Comparison of ENCODE assay signal across 30 mouse cellular contexts in the genomic region with DNA sequence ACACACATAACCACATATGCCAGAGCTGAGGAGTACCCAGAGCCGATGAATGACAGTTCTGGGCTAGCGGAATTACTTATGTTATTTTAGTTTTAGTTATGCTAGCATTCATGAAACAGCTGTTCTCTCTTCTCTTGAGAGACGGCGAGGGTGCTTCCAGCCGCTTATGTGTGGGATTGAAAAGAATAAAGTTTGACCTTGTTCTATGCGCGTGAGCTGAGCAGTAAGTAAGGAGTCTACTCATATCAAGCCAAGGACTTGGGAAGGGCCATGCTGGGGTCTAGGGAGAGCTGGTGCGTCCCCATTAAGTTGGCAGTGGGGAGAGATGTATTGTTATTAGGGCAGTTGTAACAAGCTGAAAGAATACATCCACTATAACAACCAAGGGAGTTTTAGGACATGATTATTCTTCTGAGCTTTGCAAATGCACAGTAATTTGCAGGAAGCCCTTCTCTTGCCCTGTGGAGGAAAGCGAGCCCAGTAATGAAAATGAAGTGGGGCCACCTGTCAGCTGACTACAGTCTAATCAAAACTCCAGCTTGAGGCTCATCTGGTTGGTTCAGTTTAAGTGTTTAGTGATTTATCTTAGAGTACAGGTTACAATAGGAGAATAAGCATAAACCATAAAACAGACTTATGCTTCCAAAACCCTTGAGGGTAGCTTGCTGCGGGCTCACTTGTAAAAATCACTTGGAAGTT. TPM values are rescaled to one million over a fixed set of nuclear protein-coding genes. Genes with fewer than 3 reads are reported as not detected.
DNase-seq lines count a peak whose midpoint lies in the region; ATAC-seq lines count a peak whose summit lies in the region.
"Had no signal": no experiment of that assay in that cellular context is flagged by ENCODE, and none has a peak within 500 bp of the region (broad histone marks: within the 10 kb centered on the region; RNA-seq: fewer than 3 reads in every experiment).

No protein-coding gene starts in this region.

- 0 out of 2 replicates have a peak, but pooled peaks cover 5% of the 10 kb centered on the region for H3K4me1 ChIP-seq in forebrain, embryonic 15.5 days
- H3K4me1 ChIP-seq in forebrain, embryonic 12.5 days, result no peaks in the 10 kb centered on the region; the same call in 1 of the 2 replicates
- no peaks in the 10 kb centered on the region for H3K4me1 ChIP-seq in hindbrain, embryonic 16.5 days (ENCODE audit: control insufficient read depth, insufficient read depth, low read depth, low read length)
- no peaks in the 10 kb centered on the region for H3K4me1 ChIP-seq in hindbrain, embryonic 13.5 days (replicated peaks)

- H3K27ac ChIP-seq in forebrain, embryonic 15.5 days (replicated peaks), result no peak overlapping the region
- H3K27ac ChIP-seq in forebrain, embryonic 12.5 days, result no peak overlapping the region
- H3K27ac ChIP-seq in hindbrain, embryonic 16.5 days (ENCODE audit: low read depth, low read length), result no peak overlapping the region
- no peak overlapping the region for H3K27ac ChIP-seq in hindbrain, embryonic 13.5 days
- H3K27ac ChIP-seq: heart, adult 2 months; liver, embryonic 12.5 days; stomach, postnatal 0 days had no signal

- no peak overlapping the region for H3K4me2 ChIP-seq in forebrain, embryonic 15.5 days (replicated peaks)
- H3K4me2 ChIP-seq in forebrain, embryonic 12.5 days, result no peak overlapping the region
- no peak overlapping the region for H3K4me2 ChIP-seq in hindbrain, embryonic 16.5 days (ENCODE audit: low read length)
- no peak overlapping the region for H3K4me2 ChIP-seq in hindbrain, embryonic 13.5 days
- H3K4me2 ChIP-seq: liver, embryonic 12.5 days had no signal

- 0 out of 2 replicates have a peak, but pooled peaks have one; percentile 35 for ATAC-seq in forebrain, embryonic 15.5 days (replicated peaks)
- ATAC-seq in forebrain, embryonic 12.5 days (ENCODE audit: low FRiP score), result no peak
- ATAC-seq in hindbrain, embryonic 16.5 days, result peak; percentile 58
- no peak for ATAC-seq in hindbrain, embryonic 13.5 days (ENCODE audit: low FRiP score)
- ATAC-seq: activated CD4-positive, CD25-positive, alpha-beta regulatory T cell, adult 4 months; CD4-positive, CD25-positive, alpha-beta regulatory T cell, adult 4 months; intestine, embryonic 16.5 days; liver, embryonic 12.5 days; liver, postnatal 0 days had no signal

- no peaks in the 10 kb centered on the region for H3K27me3 ChIP-seq in forebrain, embryonic 15.5 days
- H3K27me3 ChIP-seq in forebrain, embryonic 12.5 days, result no peaks in the 10 kb centered on the region
- no peaks in the 10 kb centered on the region for H3K27me3 ChIP-seq in hindbrain, embryonic 16.5 days (replicated peaks; ENCODE audit: control insufficient read depth, insufficient read depth, low read length)
- H3K27me3 ChIP-seq in hindbrain, embryonic 13.5 days, result no peaks in the 10 kb centered on the region
- H3K27me3 ChIP-seq: liver, embryonic 12.5 days; megakaryocyte, embryonic 14.5 days had no signal

- H3K9me3 ChIP-seq in forebrain, embryonic 15.5 days, result no peaks in the 10 kb centered on the region
- H3K9me3 ChIP-seq in forebrain, embryonic 12.5 days, result no peaks in the 10 kb centered on the region
- no peaks in the 10 kb centered on the region for H3K9me3 ChIP-seq in hindbrain, embryonic 16.5 days (ENCODE audit: control insufficient read depth, low read length)
- no peaks in the 10 kb centered on the region for H3K9me3 ChIP-seq in hindbrain, embryonic 13.5 days
- H3K9me3 ChIP-seq: liver, embryonic 12.5 days; megakaryocyte, embryonic 14.5 days had no signal

- WGBS in forebrain, embryonic 15.5 days, result 71% methylated on average over 10 of the region's 10 CpGs
- 81% methylated on average over 10 of the region's 10 CpGs for WGBS in forebrain, embryonic 12.5 days
- 77% methylated on average over 10 of the region's 10 CpGs for WGBS in hindbrain, embryonic 16.5 days
- WGBS in hindbrain, embryonic 13.5 days, result 83% methylated on average over 10 of the region's 10 CpGs

- H3K9ac ChIP-seq in forebrain, embryonic 15.5 days (replicated peaks), result no peak overlapping the region
- H3K9ac ChIP-seq in forebrain, embryonic 12.5 days, result no peak overlapping the region
- H3K9ac ChIP-seq in hindbrain, embryonic 16.5 days (ENCODE audit: low read depth, low read length), result no peak overlapping the region
- H3K9ac ChIP-seq in hindbrain, embryonic 13.5 days, result no peak overlapping the region
- H3K9ac ChIP-seq: liver, embryonic 12.5 days; liver, postnatal 0 days had no signal

- H3K4me3 ChIP-seq in forebrain, embryonic 15.5 days, result no peak overlapping the region
- no peak overlapping the region for H3K4me3 ChIP-seq in forebrain, embryonic 12.5 days (replicated peaks)
- no peak overlapping the region for H3K4me3 ChIP-seq in hindbrain, embryonic 16.5 days (ENCODE audit: low read length)
- H3K4me3 ChIP-seq in hindbrain, embryonic 13.5 days, result no peak overlapping the region
- H3K4me3 ChIP-seq: heart, adult 2 months; liver, embryonic 12.5 days; megakaryocyte, embryonic 14.5 days had no signal

- peak; percentile 28 for DNase-seq in brain, adult 2 months (ENCODE audit: low read depth, low spot score)
- no peak for DNase-seq in gastrocnemius, postnatal 4 days (ENCODE audit: low spot score in 2 of 2)
- no peak for DNase-seq in kidney, adult 8-10 months
- DNase-seq: adrenal gland, adult 2 months; adrenal gland, postnatal 36 days; cerebellum, adult 8-10 months; cerebellum, postnatal 25 days; gastrocnemius, postnatal 25 days; heart, adult 2 months; heart, postnatal 14 days; kidney, adult 9 months; kidney, postnatal 10 days; layer of hippocampus, postnatal 36 days; left cerebral cortex, postnatal 4 days; liver, postnatal 0 days; lung, postnatal 4 days; midbrain, embryonic 14.5 days; right cerebral cortex, postnatal 4 days; thymus, adult 18-20 months; thymus, postnatal 25 days had no signal

- H3K36me3 ChIP-seq in forebrain, embryonic 15.5 days, result no peaks in the 10 kb centered on the region
- H3K36me3 ChIP-seq in forebrain, embryonic 12.5 days (replicated peaks), result no peaks in the 10 kb centered on the region
- no peaks in the 10 kb centered on the region for H3K36me3 ChIP-seq in hindbrain, embryonic 16.5 days (ENCODE audit: control insufficient read depth, insufficient read depth, low read length)
- H3K36me3 ChIP-seq in hindbrain, embryonic 13.5 days, result no peaks in the 10 kb centered on the region

RNA-seq across cellular contexts. Expression of a gene that starts 32.4 kb away (rescaled TPM):
- 28.4 and 30.3 TPM in 2 replicates for polyA plus RNA-seq in forebrain, embryonic 15.5 days (2015; fragmentation: Nextera tagmentation; extraction: Ambion mirVana)
- polyA plus RNA-seq in forebrain, embryonic 12.5 days (2016; fragmentation: Nextera tagmentation; extraction: Ambion mirVana), result 44.1 and 44.6 TPM in 2 replicates
- 17.9 and 20.1 TPM in 2 replicates for polyA plus RNA-seq in hindbrain, embryonic 16.5 days (2015; fragmentation: Nextera tagmentation; extraction: Ambion mirVana)
- 29.3 and 32.1 TPM in 2 replicates for polyA plus RNA-seq in hindbrain, embryonic 13.5 days (2015; fragmentation: Nextera tagmentation; extraction: Ambion mirVana)
- 10 to 100 TPM; 26.9 to 33.7 TPM for total RNA-seq in gastrocnemius, postnatal 4 days (2021)

Comparison
In these comparisons a context has a peak if more than half of its experiments do, and no peak if none do; other contexts are left out.
1. ATAC-seq: peak in forebrain, embryonic 15.5 days (single experiment) and hindbrain, embryonic 16.5 days (single experiment); none in forebrain, embryonic 12.5 days (single experiment) and hindbrain, embryonic 13.5 days (single experiment).